ENCODE assay signal across 14 mouse cellular contexts in the genomic region with DNA sequence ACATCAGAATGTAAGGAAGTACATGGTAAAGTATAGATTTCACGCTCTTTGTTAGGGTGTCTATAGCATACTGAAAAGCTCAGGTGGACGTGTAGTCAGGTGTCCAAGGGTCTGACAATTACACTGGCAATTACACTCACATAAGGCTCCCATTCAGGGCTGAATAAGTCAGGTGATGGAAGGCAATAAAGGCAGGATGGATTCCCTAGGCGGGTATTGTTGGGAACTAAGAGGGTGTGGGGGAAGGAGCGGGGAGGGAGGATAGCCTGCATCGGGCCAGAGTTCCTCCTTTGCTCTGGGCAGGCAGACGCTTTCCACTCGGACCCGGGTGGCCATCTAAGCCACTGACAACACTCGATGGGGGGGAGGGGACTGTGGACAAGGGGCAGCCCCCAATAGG. TPM values are rescaled to one million over a fixed set of nuclear protein-coding genes. Genes with fewer than 3 reads are reported as not detected.
DNase-seq lines count a peak whose midpoint lies in the region; ATAC-seq lines count a peak whose summit lies in the region.
"Had no signal": no experiment of that assay in that cellular context is flagged by ENCODE, and none has a peak within 500 bp of the region (broad histone marks: within the 10 kb centered on the region; RNA-seq: fewer than 3 reads in every experiment).

No protein-coding gene starts in this region.

- H3K27ac ChIP-seq in forebrain, embryonic 13.5 days = peak overlapping the region; percentile 75
- 0 out of 2 replicates have a peak overlapping the region, but pooled peaks have one; percentile 44 for H3K27ac ChIP-seq in intestine, embryonic 15.5 days
- 0 out of 2 replicates have a peak overlapping the region, but pooled peaks have one; percentile 26 for H3K27ac ChIP-seq in neural tube, embryonic 12.5 days
- H3K27ac ChIP-seq: embryonic facial prominence, embryonic 15.5 days; kidney, embryonic 15.5 days; limb, embryonic 10.5 days; stomach, embryonic 15.5 days had no signal

- peak; percentile 44; the same call in 1 of the 2 replicates for ATAC-seq in forebrain, embryonic 13.5 days
- peak; percentile 48 for ATAC-seq in intestine, embryonic 15.5 days
- peak; percentile 70 for ATAC-seq in neural tube, embryonic 12.5 days (ENCODE audit: low FRiP score, low read depth)
- ATAC-seq: liver, postnatal 0 days had no signal

- peaks cover 17% of the 10 kb centered on the region for H3K4me1 ChIP-seq in forebrain, embryonic 13.5 days
- peaks cover 4% of the 10 kb centered on the region; the same call in 1 of the 2 replicates for H3K4me1 ChIP-seq in intestine, embryonic 15.5 days (replicated peaks)
- peaks cover 5% of the 10 kb centered on the region for H3K4me1 ChIP-seq in neural tube, embryonic 12.5 days
- H3K4me1 ChIP-seq: embryonic facial prominence, embryonic 15.5 days; kidney, embryonic 15.5 days; limb, embryonic 10.5 days had no signal

- WGBS in forebrain, embryonic 13.5 days = 13% methylated on average over 9 of the region's 9 CpGs
- WGBS in intestine, embryonic 15.5 days = 51% methylated on average over 9 of the region's 9 CpGs
- 18% methylated on average over 9 of the region's 9 CpGs for WGBS in neural tube, embryonic 12.5 days

- H3K4me2 ChIP-seq in forebrain, embryonic 13.5 days = 0 out of 2 replicates have a peak overlapping the region, but pooled peaks have one; percentile 12
- H3K4me2 ChIP-seq in intestine, embryonic 15.5 days (replicated peaks) = no peak overlapping the region
- peak overlapping the region; percentile 38 for H3K4me2 ChIP-seq in neural tube, embryonic 12.5 days (replicated peaks)
- H3K4me2 ChIP-seq: embryonic facial prominence, embryonic 15.5 days; kidney, embryonic 15.5 days; stomach, embryonic 15.5 days had no signal

- no peaks in the 10 kb centered on the region for H3K36me3 ChIP-seq in forebrain, embryonic 13.5 days (ENCODE audit: poor library complexity, severe bottlenecking)
- H3K36me3 ChIP-seq in intestine, embryonic 15.5 days = no peaks in the 10 kb centered on the region
- no peaks in the 10 kb centered on the region for H3K36me3 ChIP-seq in neural tube, embryonic 12.5 days
- H3K36me3 ChIP-seq: embryonic facial prominence, embryonic 15.5 days; kidney, embryonic 15.5 days; limb, embryonic 10.5 days; stomach, embryonic 15.5 days had no signal

- peak; percentile 25 for DNase-seq in embryo, embryonic 10.5 days (ENCODE audit: low spot score)
- DNase-seq in embryo, embryonic 10 days (ENCODE audit: low spot score) = no peak
- no peak for DNase-seq in right cerebral cortex, postnatal 4 days
- no peak for DNase-seq in adipocyte (ENCODE audit: low spot score)
- no peak for DNase-seq in ovary, postnatal 36 days (ENCODE audit: low spot score)
- DNase-seq: liver, postnatal 0 days; right cerebral cortex, adult 18-20 months had no signal

- no peaks in the 10 kb centered on the region for H3K9me3 ChIP-seq in forebrain, embryonic 13.5 days (replicated peaks)
- H3K9me3 ChIP-seq in intestine, embryonic 15.5 days = no peaks in the 10 kb centered on the region
- no peaks in the 10 kb centered on the region for H3K9me3 ChIP-seq in neural tube, embryonic 12.5 days
- H3K9me3 ChIP-seq: embryonic facial prominence, embryonic 15.5 days; kidney, embryonic 15.5 days; limb, embryonic 10.5 days; stomach, embryonic 15.5 days had no signal

- no peak overlapping the region for H3K9ac ChIP-seq in forebrain, embryonic 13.5 days
- no peak overlapping the region for H3K9ac ChIP-seq in intestine, embryonic 15.5 days
- H3K9ac ChIP-seq in neural tube, embryonic 12.5 days = no peak overlapping the region
- H3K9ac ChIP-seq: embryonic facial prominence, embryonic 15.5 days; kidney, embryonic 15.5 days; liver, postnatal 0 days; stomach, embryonic 15.5 days had no signal

- no peak overlapping the region for H3K4me3 ChIP-seq in forebrain, embryonic 13.5 days
- no peak overlapping the region for H3K4me3 ChIP-seq in intestine, embryonic 15.5 days (replicated peaks)
- H3K4me3 ChIP-seq in neural tube, embryonic 12.5 days = no peak overlapping the region
- H3K4me3 ChIP-seq: embryonic facial prominence, embryonic 15.5 days; kidney, embryonic 15.5 days; limb, embryonic 10.5 days; stomach, embryonic 15.5 days had no signal

- H3K27me3 ChIP-seq in forebrain, embryonic 13.5 days = no peaks in the 10 kb centered on the region
- no peaks in the 10 kb centered on the region for H3K27me3 ChIP-seq in intestine, embryonic 15.5 days (replicated peaks)
- H3K27me3 ChIP-seq in neural tube, embryonic 12.5 days (replicated peaks) = no peaks in the 10 kb centered on the region
- H3K27me3 ChIP-seq: embryonic facial prominence, embryonic 15.5 days; kidney, embryonic 15.5 days; stomach, embryonic 15.5 days had no signal

RNA-seq across cellular contexts. Expression of a gene that starts 22.4 kb away (rescaled TPM):
- polyA plus RNA-seq in forebrain, embryonic 13.5 days (2015; fragmentation: Nextera tagmentation; extraction: Ambion mirVana) = 12.7 and 14.2 TPM in 2 replicates
- polyA plus RNA-seq in intestine, embryonic 15.5 days (2015; fragmentation: Nextera tagmentation; extraction: Ambion mirVana) = 5.8 and 6.1 TPM in 2 replicates
- polyA plus RNA-seq in neural tube, embryonic 12.5 days (2016; fragmentation: Nextera tagmentation; extraction: Ambion mirVana) = 11.0 and 12.1 TPM in 2 replicates

RNA-seq across cellular contexts. Expression of a gene that starts 47.9 kb away (rescaled TPM):
- 109 and 125 TPM in 2 replicates for polyA plus RNA-seq in forebrain, embryonic 13.5 days (2015; fragmentation: Nextera tagmentation; extraction: Ambion mirVana)
- 118 and 125 TPM in 2 replicates for polyA plus RNA-seq in intestine, embryonic 15.5 days (2015; fragmentation: Nextera tagmentation; extraction: Ambion mirVana)
- polyA plus RNA-seq in neural tube, embryonic 12.5 days (2016; fragmentation: Nextera tagmentation; extraction: Ambion mirVana) = 76.9 and 90.9 TPM in 2 replicates
